Mouse (Mus musculus) heart, embryonic 11.5 days (tissue): ENCODE results near the gene Gm21974. TPM values are rescaled to one million over a fixed set of nuclear protein-coding genes. Genes with fewer than 3 reads are reported as not detected.

Source experiments
- ATAC-seq: fragments of 200-750 bp; cut with Nextera tagmentation; replicated peaks from 2 replicates; pipeline ENCODE4 v1.8.0; 2017; ENCODE audit warnings: moderate library complexity; ENCODE audit not compliant: insufficient number of reproducible peaks, low FRiP score, low TSS enrichment
- H3K27ac ChIP-seq: fragments of 300-500 bp; sonication (generic); 2 replicates; pipeline ENCODE4 v1.5.1; 2014; ENCODE audit warnings: mild to moderate bottlenecking, low read depth, low read length
- H3K27me3 ChIP-seq: fragments of 300-500 bp; sonication (generic); 2 replicates; pipeline ENCODE4 v1.6.1; 2014; ENCODE audit warnings: mild to moderate bottlenecking, low read length, mixed read lengths; ENCODE audit not compliant: control insufficient read depth, insufficient read depth
- H3K36me3 ChIP-seq: fragments of 300-500 bp; sonication (generic); 2 replicates; pipeline ENCODE4 v1.6.1; 2014; ENCODE audit warnings: mild to moderate bottlenecking, low read length, moderate library complexity, mixed read lengths; ENCODE audit not compliant: control insufficient read depth, insufficient read depth
- H3K4me1 ChIP-seq: fragments of 300-500 bp; sonication (generic); 2 replicates; pipeline ENCODE4 v1.6.1; 2014; ENCODE audit warnings: low read length; ENCODE audit not compliant: control insufficient read depth, insufficient read depth
- H3K4me2 ChIP-seq: fragments of 300-500 bp; sonication (generic); 2 replicates; pipeline ENCODE4 v1.6.1; 2014; ENCODE audit warnings: mild to moderate bottlenecking, moderate library complexity
- H3K4me3 ChIP-seq: fragments of 300-500 bp; sonication (generic); 2 replicates; pipeline ENCODE4 v1.5.1; 2014; ENCODE audit warnings: low read depth, low read length
- H3K9ac ChIP-seq: fragments of 300-500 bp; sonication (generic); 2 replicates; pipeline ENCODE4 v1.6.1; 2014; ENCODE audit warnings: mild to moderate bottlenecking, low read depth, low read length, moderate library complexity
- H3K9me3 ChIP-seq: fragments of 300-500 bp; sonication (generic); replicated peaks from 2 replicates; pipeline ENCODE4 v1.6.1; 2016; ENCODE audit warnings: low read length; ENCODE audit not compliant: control insufficient read depth
- WGBS: fragments of 180-500 bp; shearing (Covaris S2); extraction: QIAGEN DNeasy Blood & Tissue Kit; methylation state at CpG from one replicate; pipeline ENCODE4 v1.1.7; 2014; ENCODE audit not compliant: insufficient replicate concordance; 5-methylcytosine and 5-hydroxymethylcytosine counted together
- polyA plus RNA-seq: library from polyadenylated mRNA; unstranded; fragments of >200 nt; fragmentation: Nextera tagmentation; extraction: Ambion mirVana; gene quantifications from 2 replicates; pipeline ENCODE4 v1.2.1, GENCODE M21; 2014

Gene Gm21974
- polyA plus RNA-seq, 1 experiment from 2014 or later: not detected

GRCm38 (mm10) chr7:127908656-127909055 lies 13.4 kb upstream of the Gm21974 start:
- H3K36me3 ChIP-seq: peaks cover 36% of the 10 kb centered on the region
- 87% methylated on average over 4 of the region's 4 CpGs for WGBS
- H3K4me1 ChIP-seq: peaks cover 7% of the 10 kb centered on the region
- no peak overlapping the region for H3K27ac ChIP-seq
- no peak for ATAC-seq
- H3K9ac ChIP-seq: no peak overlapping the region
- H3K4me2 ChIP-seq: no peak overlapping the region
- no peak overlapping the region for H3K4me3 ChIP-seq
- H3K27me3 ChIP-seq: no peaks in the 10 kb centered on the region
- no peaks in the 10 kb centered on the region for H3K9me3 ChIP-seq

- H3K36me3 ChIP-seq: peaks cover 36% of the 10 kb centered on the region
Observed at GRCm38 (mm10) chr7:127907939-127908338, 12.7 kb upstream of the Gm21974 start.

GRCm38 (mm10) chr7:127903971-127904796 lies 8.9 kb upstream of the Gm21974 start, which contains the start of gene Bckdk:
Bckdk (plus strand) TSS chr7:127904082.
- 7% methylated on average over 38 of the region's 38 CpGs for WGBS
- H3K36me3 ChIP-seq: peaks cover 31% of the 10 kb centered on the region
- H3K27me3 ChIP-seq: no peaks in the 10 kb centered on the region
- H3K4me2 ChIP-seq: peak within 1 kb of the TSS; percentile 89
- H3K27ac ChIP-seq: peak within 1 kb of the TSS; percentile 87
- H3K9me3 ChIP-seq: no peaks in the 10 kb centered on the region
- peak; percentile 73 for ATAC-seq
- H3K9ac ChIP-seq: peak within 1 kb of the TSS; percentile 96
- H3K4me1 ChIP-seq: peaks cover 9% of the 10 kb centered on the region
- peak within 1 kb of the TSS; percentile 86 for H3K4me3 ChIP-seq

More at GRCm38 (mm10) chr7:127907939-127908338, 12.7 kb upstream of the Gm21974 start:
- H3K4me2 ChIP-seq: no peak overlapping the region
- no peak overlapping the region for H3K4me3 ChIP-seq
- no peak for ATAC-seq
- H3K4me1 ChIP-seq: peaks cover 7% of the 10 kb centered on the region
- no peak overlapping the region for H3K9ac ChIP-seq
- WGBS: 90% methylated on average over 12 of the region's 12 CpGs
- H3K9me3 ChIP-seq: no peaks in the 10 kb centered on the region
- H3K27ac ChIP-seq: no peak overlapping the region
- H3K27me3 ChIP-seq: no peaks in the 10 kb centered on the region

- no peaks in the 10 kb centered on the region for H3K27me3 ChIP-seq
- no peak overlapping the region for H3K4me2 ChIP-seq
- ATAC-seq: no peak
- WGBS: 64% methylated on average over 2 of the region's 2 CpGs
- no peak overlapping the region for H3K4me3 ChIP-seq
- peaks cover 9% of the 10 kb centered on the region for H3K4me1 ChIP-seq
- H3K9ac ChIP-seq: no peak overlapping the region
- H3K36me3 ChIP-seq: peaks cover 10% of the 10 kb centered on the region
- no peak overlapping the region for H3K27ac ChIP-seq
- no peaks in the 10 kb centered on the region for H3K9me3 ChIP-seq
Observed at GRCm38 (mm10) chr7:127901772-127902171, 6.5 kb upstream of the Gm21974 start.

- Histone ChIP-seq H3K36me3 (no peaks in the 10 kb centered on the region), H3K9ac (no peak overlapping the region), H3K27me3 (no peaks in the 10 kb centered on the region), H3K9me3 (no peaks in the 10 kb centered on the region), H3K4me1 (peaks cover 9% of the 10 kb centered on the region), H3K4me2 (no peak overlapping the region), H3K27ac (no peak overlapping the region), H3K4me3 (no peak overlapping the region)
- 31% methylated on average over 7 of the region's 7 CpGs for WGBS
- no peak for ATAC-seq
Observed at GRCm38 (mm10) chr7:127899997-127900396, 4.7 kb upstream of the Gm21974 start.

GRCm38 (mm10) chr7:127898179-127898956 lies 3.1 kb upstream of the Gm21974 start:
- no peak overlapping the region for H3K9ac ChIP-seq
- WGBS: 31% methylated on average over 10 of the region's 10 CpGs
- H3K36me3 ChIP-seq: no peaks in the 10 kb centered on the region
- H3K27ac ChIP-seq: no peak overlapping the region
- no peak overlapping the region for H3K4me2 ChIP-seq
- H3K4me3 ChIP-seq: no peak overlapping the region
- H3K9me3 ChIP-seq: no peaks in the 10 kb centered on the region
- peaks cover 10% of the 10 kb centered on the region; the same call in 1 of the 2 replicates for H3K4me1 ChIP-seq
- no peaks in the 10 kb centered on the region for H3K27me3 ChIP-seq
- no peak for ATAC-seq

GRCm38 (mm10) chr7:127897542-127897941 lies 2.3 kb upstream of the Gm21974 start:
- Histone ChIP-seq H3K36me3 (no peaks in the 10 kb centered on the region), H3K9me3 (no peaks in the 10 kb centered on the region), H3K27ac (no peak overlapping the region), H3K27me3 (no peaks in the 10 kb centered on the region), H3K9ac (no peak overlapping the region), H3K4me1 (peaks cover 10% of the 10 kb centered on the region; the same call in 1 of the 2 replicates), H3K4me2 (no peak overlapping the region), H3K4me3 (no peak overlapping the region)
- WGBS: 83% methylated on average over 7 of the region's 7 CpGs
- ATAC-seq: no peak

GRCm38 (mm10) chr7:127896384-127896783 lies 1.1 kb upstream of the Gm21974 start:
- no peaks in the 10 kb centered on the region for H3K36me3 ChIP-seq

More at GRCm38 (mm10) chr7:127896384-127896783, 1.1 kb upstream of the Gm21974 start:
- Histone ChIP-seq H3K4me1 (peaks cover 10% of the 10 kb centered on the region; the same call in 1 of the 2 replicates), H3K27ac (no peak overlapping the region), H3K4me2 (no peak overlapping the region), H3K27me3 (no peaks in the 10 kb centered on the region), H3K9ac (no peak overlapping the region), H3K9me3 (no peaks in the 10 kb centered on the region), H3K4me3 (no peak overlapping the region)
- WGBS: 53% methylated on average over 13 of the region's 13 CpGs
- no peak for ATAC-seq
